Mouse (Mus musculus) embryonic facial prominence, embryonic 13.5 days (tissue): Measurements from ENCODE around the gene Tmcc3. TPM values are rescaled to one million over a fixed set of nuclear protein-coding genes. Genes with fewer than 3 reads are reported as not detected.
A peak's percentile ranks its signal among the peaks of the same experiment; 100 is the strongest.
"Not testable (repeated sequence)": the region's sequence is repeated elsewhere in the genome, so short reads cannot be mapped to it uniquely, and the experiment has no call there.

Experiments used
- ATAC-seq: fragments of 200-750 bp; cut with Nextera tagmentation; 2 replicates; pipeline ENCODE4 v1.8.0; 2017; ENCODE audit warnings: low read depth; ENCODE audit not compliant: insufficient number of reproducible peaks, insufficient read depth, low FRiP score, low TSS enrichment
- H3K27ac ChIP-seq: fragments of 300-500 bp; sonication (generic); 2 replicates; pipeline ENCODE4 v1.5.1; 2015; ENCODE audit warnings: moderate library complexity, mild to moderate bottlenecking, inconsistent platforms
- H3K27me3 ChIP-seq: fragments of 300-500 bp; sonication (generic); 2 replicates; pipeline ENCODE4 v1.6.1; 2015; ENCODE audit warnings: mild to moderate bottlenecking, inconsistent platforms
- H3K36me3 ChIP-seq: fragments of 300-500 bp; sonication (generic); 2 replicates; pipeline ENCODE4 v1.6.1; 2015; ENCODE audit warnings: mild to moderate bottlenecking, inconsistent platforms
- H3K4me1 ChIP-seq: fragments of 300-500 bp; sonication (generic); 2 replicates; pipeline ENCODE4 v1.6.1; 2015; ENCODE audit warnings: inconsistent platforms
- H3K4me2 ChIP-seq: fragments of 300-500 bp; sonication (generic); 2 replicates; pipeline ENCODE4 v1.6.1; 2015; ENCODE audit warnings: moderate library complexity, mild to moderate bottlenecking, inconsistent platforms
- H3K4me3 ChIP-seq: fragments of 300-500 bp; sonication (generic); 2 replicates; pipeline ENCODE4 v1.5.1; 2015; ENCODE audit warnings: mild to moderate bottlenecking, inconsistent platforms
- H3K9ac ChIP-seq: fragments of 300-500 bp; sonication (generic); 2 replicates; pipeline ENCODE4 v1.6.1; 2015; ENCODE audit warnings: mild to moderate bottlenecking, inconsistent platforms
- H3K9me3 ChIP-seq: fragments of 300-500 bp; sonication (generic); 2 replicates; pipeline ENCODE4 v1.6.1; 2016; ENCODE audit warnings: inconsistent platforms
- WGBS: fragments of 180-500 bp; shearing (Covaris S2); methylation state at CpG from one replicate; pipeline ENCODE4 v1.1.7; 2015; ENCODE audit warnings: mixed read lengths; 5-methylcytosine and 5-hydroxymethylcytosine counted together
- polyA plus RNA-seq: library from polyadenylated mRNA; unstranded; fragments of >200 nt; fragmentation: Nextera tagmentation; extraction: Ambion mirVana; gene quantifications from 2 replicates; pipeline ENCODE4 v1.2.1, GENCODE M21; 2015

Tmcc3 gene
- polyA plus RNA-seq, 1 experiment from 2014 or later = 5.9 TPM

GRCm38 (mm10) chr10:94575958-94576357, 264.2 kb downstream of the Tmcc3 start:
- Histone ChIP-seq H3K9ac (no peak overlapping the region), H3K27ac (no peak overlapping the region; the same call in 1 of the 2 replicates), H3K27me3 (no peaks in the 10 kb centered on the region), H3K4me1 (peaks cover 14% of the 10 kb centered on the region), H3K4me3 (no peak overlapping the region), H3K9me3 (no peaks in the 10 kb centered on the region), H3K4me2 (no peak overlapping the region), H3K36me3 (no peaks in the 10 kb centered on the region)
- WGBS = 53% methylated on average over 8 of the region's 8 CpGs
- no peak for ATAC-seq

- Histone ChIP-seq H3K27me3 (no peaks in the 10 kb centered on the region), H3K9me3 (no peaks in the 10 kb centered on the region), H3K27ac (no peak overlapping the region), H3K9ac (no peak overlapping the region), H3K4me2 (no peak overlapping the region), H3K4me3 (no peak overlapping the region), H3K36me3 (peaks cover 4% of the 10 kb centered on the region; the same call in 1 of the 2 replicates), H3K4me1 (peaks cover 14% of the 10 kb centered on the region)
- 93% methylated on average over 15 of the region's 15 CpGs for WGBS
- no peak for ATAC-seq
These were observed 267.1 kb downstream of the Tmcc3 start for GRCm38 (mm10) chr10:94578870-94579269.

- H3K4me1 ChIP-seq = peaks cover 7% of the 10 kb centered on the region
- H3K4me3 ChIP-seq = no peak overlapping the region
- no peak overlapping the region for H3K27ac ChIP-seq
- no peak overlapping the region for H3K9ac ChIP-seq
- ATAC-seq = no peak
- H3K27me3 ChIP-seq = no peaks in the 10 kb centered on the region
- no peak overlapping the region for H3K4me2 ChIP-seq
- no peaks in the 10 kb centered on the region for H3K9me3 ChIP-seq
- 85% methylated on average over 3 of the region's 3 CpGs for WGBS
- peaks cover 4% of the 10 kb centered on the region; the same call in 1 of the 2 replicates for H3K36me3 ChIP-seq
These were observed 269.6 kb downstream of the Tmcc3 start for GRCm38 (mm10) chr10:94581384-94581783.

GRCm38 (mm10) chr10:94583714-94584113, 272.0 kb downstream of the Tmcc3 start:
- Histone ChIP-seq H3K27me3 (no peaks in the 10 kb centered on the region), H3K4me3 (no peak overlapping the region), H3K9ac (no peak overlapping the region), H3K27ac (no peak overlapping the region), H3K4me1 (peaks cover 4% of the 10 kb centered on the region; the same call in 1 of the 2 replicates), H3K36me3 (peaks cover 4% of the 10 kb centered on the region; the same call in 1 of the 2 replicates), H3K4me2 (no peak overlapping the region), H3K9me3 (no peaks in the 10 kb centered on the region)
- WGBS = 60% methylated on average over 4 of the region's 4 CpGs
- no peak for ATAC-seq

GRCm38 (mm10) chr10:94584851-94585359, 273.2 kb downstream of the Tmcc3 start:
- no peak overlapping the region for H3K4me3 ChIP-seq
- no peak overlapping the region for H3K9ac ChIP-seq
- peaks cover 4% of the 10 kb centered on the region; the same call in 1 of the 2 replicates for H3K4me1 ChIP-seq
- 68% methylated on average over 17 of the region's 17 CpGs for WGBS
- no peak for ATAC-seq
- H3K36me3 ChIP-seq = peaks cover 4% of the 10 kb centered on the region; the same call in 1 of the 2 replicates
- H3K9me3 ChIP-seq = no peaks in the 10 kb centered on the region
- H3K27ac ChIP-seq = no peak overlapping the region
- no peak overlapping the region for H3K4me2 ChIP-seq
- no peaks in the 10 kb centered on the region for H3K27me3 ChIP-seq

GRCm38 (mm10) chr10:94585819-94586218, 274.1 kb downstream of the Tmcc3 start:
- no peak for ATAC-seq
- no peak overlapping the region for H3K4me3 ChIP-seq
- H3K9ac ChIP-seq = no peak overlapping the region
- WGBS = 36% methylated on average over 8 of the region's 8 CpGs
- no peaks in the 10 kb centered on the region for H3K9me3 ChIP-seq
- peaks cover 4% of the 10 kb centered on the region; the same call in 1 of the 2 replicates for H3K36me3 ChIP-seq
- H3K4me2 ChIP-seq = no peak overlapping the region
- H3K27me3 ChIP-seq = no peaks in the 10 kb centered on the region
- H3K4me1 ChIP-seq = peaks cover 4% of the 10 kb centered on the region; the same call in 1 of the 2 replicates
- H3K27ac ChIP-seq = no peak overlapping the region

- Histone ChIP-seq H3K27ac (no peak overlapping the region), H3K4me2 (no peak overlapping the region), H3K36me3 (no peaks in the 10 kb centered on the region), H3K27me3 (no peaks in the 10 kb centered on the region), H3K4me1 (peaks cover 4% of the 10 kb centered on the region; the same call in 1 of the 2 replicates), H3K4me3 (no peak overlapping the region), H3K9me3 (no peaks in the 10 kb centered on the region), H3K9ac (no peak overlapping the region)
- no peak for ATAC-seq
- WGBS = 84% methylated on average over 5 of the region's 5 CpGs
These were observed 277.2 kb downstream of the Tmcc3 start for GRCm38 (mm10) chr10:94588976-94589375.

GRCm38 (mm10) chr10:94595705-94596104, 284.0 kb downstream of the Tmcc3 start:
- 74% methylated on average over 9 of the region's 9 CpGs for WGBS
- no peaks in the 10 kb centered on the region for H3K27me3 ChIP-seq
- H3K4me1 ChIP-seq = no peaks in the 10 kb centered on the region
- ATAC-seq = no peak
- H3K9me3 ChIP-seq = no peaks in the 10 kb centered on the region
- H3K27ac ChIP-seq = no peak overlapping the region
- no peak overlapping the region for H3K9ac ChIP-seq
- H3K4me2 ChIP-seq = no peak overlapping the region
- no peaks in the 10 kb centered on the region for H3K36me3 ChIP-seq
- no peak overlapping the region for H3K4me3 ChIP-seq

- H3K4me3 ChIP-seq, H3K36me3 ChIP-seq, H3K9ac ChIP-seq, ATAC-seq, H3K4me2 ChIP-seq, H3K27ac ChIP-seq, H3K27me3 ChIP-seq, H3K9me3 ChIP-seq, H3K4me1 ChIP-seq: not testable (repeated sequence)
- WGBS = 72% methylated on average over 2 of the region's 2 CpGs
These were observed 288.1 kb downstream of the Tmcc3 start for GRCm38 (mm10) chr10:94599846-94600245.

GRCm38 (mm10) chr10:94601034-94601433, 289.3 kb downstream of the Tmcc3 start:
- H3K27me3 ChIP-seq = no peaks in the 10 kb centered on the region
- WGBS = 89% methylated on average over 6 of the region's 6 CpGs

GRCm38 (mm10) chr10:94605491-94605890, 293.7 kb downstream of the Tmcc3 start:
- H3K4me2 ChIP-seq = no peak overlapping the region
- H3K4me1 ChIP-seq = no peaks in the 10 kb centered on the region
- no peak overlapping the region for H3K4me3 ChIP-seq
- H3K9me3 ChIP-seq = no peaks in the 10 kb centered on the region
- no peaks in the 10 kb centered on the region for H3K27me3 ChIP-seq
- WGBS = 88% methylated on average over 4 of the region's 4 CpGs
- ATAC-seq = no peak
- H3K27ac ChIP-seq = no peak overlapping the region
- no peaks in the 10 kb centered on the region for H3K36me3 ChIP-seq
- no peak overlapping the region for H3K9ac ChIP-seq

More at GRCm38 (mm10) chr10:94601034-94601433, 289.3 kb downstream of the Tmcc3 start:
- H3K4me3 ChIP-seq = no peak overlapping the region
- no peaks in the 10 kb centered on the region for H3K4me1 ChIP-seq
- no peak for ATAC-seq
- no peaks in the 10 kb centered on the region for H3K36me3 ChIP-seq
- no peaks in the 10 kb centered on the region for H3K9me3 ChIP-seq
- H3K27ac ChIP-seq = no peak overlapping the region
- H3K4me2 ChIP-seq = no peak overlapping the region
- H3K9ac ChIP-seq = no peak overlapping the region

GRCm38 (mm10) chr10:94609309-94609777, 297.6 kb downstream of the Tmcc3 start:
- Histone ChIP-seq H3K4me3 (no peak overlapping the region), H3K9me3 (no peaks in the 10 kb centered on the region), H3K27me3 (no peaks in the 10 kb centered on the region), H3K36me3 (no peaks in the 10 kb centered on the region), H3K27ac (no peak overlapping the region), H3K9ac (no peak overlapping the region), H3K4me1 (peaks cover 7% of the 10 kb centered on the region), H3K4me2 (no peak overlapping the region)
- 57% methylated on average over 5 of the region's 5 CpGs for WGBS
- ATAC-seq = peak; percentile 61; the same call in 1 of the 2 replicates
